Mouse (Mus musculus) CH12.LX (cell line): ENCODE results near the gene Fam57a. TPM values are rescaled to one million over a fixed set of nuclear protein-coding genes. Genes with fewer than 3 reads are reported as not detected.

Experiments
- DNase-seq: peaks from one replicate; pipeline ENCODE4 v3.0.0-alpha.2; 2013; ENCODE audit errors: extremely low read depth
- H3K27ac ChIP-seq: 2 replicates; pipeline ENCODE4 v1.5.1; 2012; ENCODE audit warnings: low read depth, mild to moderate bottlenecking, control low read depth, moderate library complexity; ENCODE audit not compliant: insufficient read depth
- H3K27me3 ChIP-seq: replicated peaks from 2 replicates; pipeline ENCODE3; 2012; ENCODE audit warnings: inconsistent platforms
- H3K36me3 ChIP-seq, 2 experiments: replicated peaks in 1 of 2; 2 replicates each; pipeline versions ENCODE3 to v1.6.1; 2012; ENCODE audit warnings: inconsistent platforms in 1 of 2, low read length in 1 of 2, mild to moderate bottlenecking in 1 of 2, mixed read lengths in 1 of 2, moderate library complexity in 1 of 2; ENCODE audit not compliant: control insufficient read depth in 1 of 2, insufficient read depth in 1 of 2
- H3K4me1 ChIP-seq, 2 experiments: 2 replicates each; pipeline ENCODE4 v1.6.1; 2012; ENCODE audit warnings: inconsistent platforms in 1 of 2, moderate library complexity in 1 of 2; ENCODE audit not compliant: insufficient read depth in 2 of 2, control insufficient read depth in 1 of 2
- H3K4me2 ChIP-seq: 2 replicates; pipeline ENCODE4 v1.6.1; 2012; ENCODE audit warnings: low read depth, mild to moderate bottlenecking, control low read depth; ENCODE audit not compliant: poor library complexity, insufficient read depth, severe bottlenecking
- H3K4me3 ChIP-seq, 3 experiments: fragments of 150-350 bp in 1 of 3; sonication (generic) in 1 of 3; replicated peaks in 1 of 3; 2 replicates each; pipeline versions ENCODE3 to v1.5.1; 2011 to 2012; ENCODE audit warnings: low read depth in 2 of 3, low read length in 2 of 3, mild to moderate bottlenecking in 2 of 3, moderate library complexity in 2 of 3, control low read depth in 1 of 3, improper control_type of control experiment in 1 of 3, inconsistent platforms in 1 of 3, mixed read lengths in 1 of 3; ENCODE audit not compliant: poor library complexity in 1 of 3
- H3K79me2 ChIP-seq: replicated peaks from 2 replicates; pipeline ENCODE4 v1.6.1; 2012; ENCODE audit warnings: mild to moderate bottlenecking, moderate library complexity; ENCODE audit not compliant: control insufficient read depth, poor library complexity, insufficient read depth, severe bottlenecking; ENCODE audit errors: extremely low read depth
- H3K9ac ChIP-seq: 2 replicates; pipeline ENCODE4 v1.6.1; 2012; ENCODE audit warnings: low read depth, mild to moderate bottlenecking, control low read depth, moderate library complexity; ENCODE audit not compliant: insufficient read depth
- H3K9me3 ChIP-seq: replicated peaks from 2 replicates; pipeline ENCODE3; 2012; ENCODE audit warnings: low read length, inconsistent platforms, mixed read lengths
- BHLHE40 ChIP-seq: IDR thresholded peaks from 2 replicates; pipeline ENCODE4 v1.6.1; 2011; ENCODE audit warnings: mild to moderate bottlenecking, low read depth, low read length, improper control_type of control experiment
- CHD1 ChIP-seq: IDR thresholded peaks from 2 replicates; pipeline ENCODE4 v1.6.1; 2012; ENCODE audit warnings: low read depth, low read length, improper control_type of control experiment, inconsistent platforms
- CHD2 ChIP-seq: IDR thresholded peaks from 2 replicates; pipeline ENCODE4 v1.6.1; 2011; ENCODE audit warnings: low read length, improper control_type of control experiment
- CTCF ChIP-seq, 2 experiments: IDR thresholded peaks in 1 of 2; conservative IDR thresholded peaks in 1 of 2; 2 replicates each; pipeline ENCODE4 v1.5.1; 2011 to 2012; ENCODE audit warnings: low read depth in 2 of 2, low read length in 2 of 2, improper control_type of control experiment in 1 of 2, inconsistent platforms in 1 of 2, mild to moderate bottlenecking in 1 of 2, moderate library complexity in 1 of 2
- E2F4 ChIP-seq: IDR thresholded peaks from 2 replicates; pipeline ENCODE4 v1.6.1; 2011; ENCODE audit warnings: low read depth, low read length, improper control_type of control experiment; ENCODE audit not compliant: insufficient replicate concordance
- ELF1 ChIP-seq: IDR thresholded peaks from 2 replicates; pipeline ENCODE4 v1.6.1; 2014; ENCODE audit warnings: low read depth, mild to moderate bottlenecking, inconsistent platforms, low read length, improper control_type of control experiment
- EP300 ChIP-seq: IDR thresholded peaks from 2 replicates; pipeline ENCODE4 v1.6.1; 2011; ENCODE audit warnings: low read length, improper control_type of control experiment
- ETS1 ChIP-seq: conservative IDR thresholded peaks from 2 replicates; pipeline ENCODE4 v1.6.1; 2012; ENCODE audit warnings: low read depth, mild to moderate bottlenecking, inconsistent platforms, low read length, improper control_type of control experiment, moderate library complexity
- GABPA ChIP-seq: IDR thresholded peaks from 2 replicates; pipeline ENCODE4 v1.6.1; 2012; ENCODE audit warnings: low read depth, low read length, improper control_type of control experiment, inconsistent platforms; ENCODE audit not compliant: insufficient replicate concordance
- IRF4 ChIP-seq: IDR thresholded peaks from 2 replicates; pipeline ENCODE4 v1.6.1; 2014; ENCODE audit warnings: low read depth, mild to moderate bottlenecking, inconsistent platforms, low read length, improper control_type of control experiment
- JUN ChIP-seq: IDR thresholded peaks from 2 replicates; pipeline ENCODE4 v1.6.1; 2011; ENCODE audit warnings: low read depth, mild to moderate bottlenecking, low read length, improper control_type of control experiment, moderate library complexity; ENCODE audit not compliant: insufficient read depth
- JUND ChIP-seq: conservative IDR thresholded peaks from 2 replicates; pipeline ENCODE4 v1.6.1; 2011; ENCODE audit warnings: low read depth, low read length, improper control_type of control experiment
- KAT2A ChIP-seq: IDR thresholded peaks from 2 replicates; pipeline ENCODE4 v1.6.1; 2012; ENCODE audit warnings: low read length, improper control_type of control experiment, inconsistent platforms; ENCODE audit not compliant: insufficient replicate concordance
- MAFK ChIP-seq: IDR thresholded peaks from 2 replicates; pipeline ENCODE4 v1.6.1; 2011; ENCODE audit warnings: low read length, improper control_type of control experiment; ENCODE audit not compliant: insufficient replicate concordance
- MEF2A ChIP-seq: IDR thresholded peaks from 2 replicates; pipeline ENCODE4 v1.6.1; 2014; ENCODE audit warnings: low read depth, mild to moderate bottlenecking, inconsistent platforms, low read length, improper control_type of control experiment, borderline replicate concordance
- MXI1 ChIP-seq: IDR thresholded peaks from 2 replicates; pipeline ENCODE4 v1.6.1; 2011; ENCODE audit warnings: mild to moderate bottlenecking, low read depth, low read length, improper control_type of control experiment
- MYC ChIP-seq: IDR thresholded peaks from 2 replicates; pipeline ENCODE4 v1.6.1; 2011; ENCODE audit warnings: low read depth, mild to moderate bottlenecking, improper control_type of control experiment, low read length
- NELFE ChIP-seq: IDR thresholded peaks from 2 replicates; pipeline ENCODE4 v1.6.1; 2011; ENCODE audit warnings: low read depth, low read length, improper control_type of control experiment
- NRF1 ChIP-seq: IDR thresholded peaks from 2 replicates; pipeline ENCODE4 v1.6.1; 2014; ENCODE audit warnings: low read depth, mild to moderate bottlenecking, inconsistent platforms, low read length, improper control_type of control experiment, moderate library complexity
- PAX5 ChIP-seq: IDR thresholded peaks from 2 replicates; pipeline ENCODE4 v1.6.1; 2012; ENCODE audit warnings: low read length, inconsistent platforms, mixed read lengths
- POLR2A ChIP-seq: IDR thresholded peaks from 2 replicates; pipeline ENCODE4 v1.6.1; 2011; ENCODE audit warnings: low read depth, mild to moderate bottlenecking, improper control_type of control experiment, low read length
- POLR2AphosphoS2 ChIP-seq: IDR thresholded peaks from 2 replicates; pipeline ENCODE4 v1.6.1; 2011; ENCODE audit warnings: low read depth, low read length, improper control_type of control experiment
- RCOR1 ChIP-seq: conservative IDR thresholded peaks from 2 replicates; pipeline ENCODE4 v1.6.1; 2012; ENCODE audit warnings: low read depth, mild to moderate bottlenecking, inconsistent platforms, low read length, improper control_type of control experiment
- SIN3A ChIP-seq: IDR thresholded peaks from 2 replicates; pipeline ENCODE4 v1.6.1; 2012; ENCODE audit warnings: low read length, improper control_type of control experiment, inconsistent platforms
- TBP ChIP-seq: conservative IDR thresholded peaks from 2 replicates; pipeline ENCODE4 v1.6.1; 2011; ENCODE audit warnings: low read depth, low read length, improper control_type of control experiment
- TCF12 ChIP-seq: IDR thresholded peaks from 2 replicates; pipeline ENCODE4 v1.6.1; 2014; ENCODE audit warnings: low read depth, mild to moderate bottlenecking, inconsistent platforms, low read length, improper control_type of control experiment
- UBTF ChIP-seq: IDR thresholded peaks from 2 replicates; pipeline ENCODE4 v1.6.1; 2012; ENCODE audit warnings: low read depth, mild to moderate bottlenecking, inconsistent platforms, low read length, improper control_type of control experiment, moderate library complexity
- USF1 ChIP-seq: IDR thresholded peaks from 2 replicates; pipeline ENCODE4 v1.6.1; 2014; ENCODE audit warnings: low read depth, mild to moderate bottlenecking, inconsistent platforms, low read length, improper control_type of control experiment
- USF2 ChIP-seq: conservative IDR thresholded peaks from 2 replicates; pipeline ENCODE4 v1.6.1; 2011; ENCODE audit warnings: low read depth, low read length, improper control_type of control experiment
- ZC3H11A ChIP-seq: IDR thresholded peaks from 2 replicates; pipeline ENCODE4 v1.6.1; 2012; ENCODE audit warnings: low read depth, mild to moderate bottlenecking, inconsistent platforms, low read length, improper control_type of control experiment
- ZKSCAN1 ChIP-seq: IDR thresholded peaks from 2 replicates; pipeline ENCODE4 v1.6.1; 2012; ENCODE audit warnings: low read depth, inconsistent platforms, low read length, improper control_type of control experiment, borderline replicate concordance
- ZMIZ1 ChIP-seq: IDR thresholded peaks from 2 replicates; pipeline ENCODE4 v1.6.1; 2012; ENCODE audit warnings: low read depth, mild to moderate bottlenecking, inconsistent platforms, low read length, improper control_type of control experiment
- ZNF384 ChIP-seq: IDR thresholded peaks from 2 replicates; pipeline ENCODE4 v1.6.1; 2012; ENCODE audit warnings: low read depth, low read length, improper control_type of control experiment, inconsistent platforms
- dilution Hi-C: fragments of 300-500 bp; cut with MboI; formaldehyde crosslinking; loops from 2 replicates; pipeline ENCODE4 v1.14.3; 2020; ENCODE audit warnings: low sequenced_read_pairs; ENCODE audit not compliant: extremely low pct_unique_long_range_greater_than_20kb, extremely low pct_ligation_motif_present
- in situ Hi-C: fragments of 300-500 bp; cut with MboI; formaldehyde crosslinking; loops from 3 replicates; pipeline ENCODE4 v1.14.3; 2019; ENCODE audit warnings: low sequenced_read_pairs, low pct_ligation_motif_present, low pct_unique_long_range_greater_than_20kb, mixed read lengths
- polyA plus RNA-seq: library from polyadenylated mRNA; unstranded; fragments of >175 nt; gene quantifications from 2 replicates; pipeline ENCODE4 v1.2.1, GENCODE M21; 2012; ENCODE audit warnings: low read depth; ENCODE audit not compliant: insufficient read length
- total RNA-seq, 2 experiments: library from RNA; depleted of rRNA; stranded (reverse); fragments of 300-350 nt in 1 of 2; fragments of >200 nt in 1 of 2; gene quantifications; 2 replicates each; pipeline ENCODE4 v1.2.3; 2012 to 2014

The Fam57a gene
- total and polyA plus RNA-seq, 3 experiments = 3.9 to 10.2 (median 7.0) TPM

- TF ChIP-seq NELFE (no peak), MAFK (no peak), ZKSCAN1 (no peak), USF1 (no peak), MXI1 (no peak), CTCF (conservative IDR thresholded peaks at IDR 0.05 in 1 of 2, IDR thresholded peaks at IDR 0.05 in 1 of 2; ENCODE audit: low read depth in 2 of 2, low read length in 2 of 2) (no peak), ZNF384 (peak; percentile 53; the same call in 1 of the 2 replicates), KAT2A (no peak), TBP (no peak), E2F4 (no peak), POLR2A (no peak), GABPA (no peak), MEF2A (no peak), SIN3A (peak; percentile 58; the same call in 1 of the 2 replicates), BHLHE40 (0 out of 2 replicates have a peak, but pooled peaks have one; percentile 24), UBTF (no peak), MYC (peak; percentile 55; the same call in 1 of the 2 replicates), JUND (peak; percentile 65), USF2 (no peak), EP300 (peak; percentile 80), IRF4 (peak; percentile 58; the same call in 1 of the 2 replicates)
Measured at GRCm38 (mm10) chr11:76150980-76151379, 28.5 kb upstream of the Fam57a start (continued).

GRCm38 (mm10) chr11:76153236-76153951 lies 26.1 kb upstream of the Fam57a start:
- Histone ChIP-seq H3K36me3 (peaks cover 35 to 79% of the 10 kb centered on the region in 2 experiments), H3K4me1 (peaks cover 6 to 41% of the 10 kb centered on the region in 2 experiments), H3K9me3 (no peaks in the 10 kb centered on the region), H3K9ac (no peak overlapping the region), H3K4me2 (no peak overlapping the region), H3K27me3 (no peaks in the 10 kb centered on the region), H3K79me2 (no peaks in the 10 kb centered on the region), H3K4me3 (no peak overlapping the region), H3K27ac (no peak overlapping the region)
- in situ Hi-C loops (loop anchor here (10.0 kb wide), 1 partner anchor 129 kb away; the partner anchor contains the start of gene Rflnb), dilution Hi-C loops (no loop called here)
- DNase-seq = peak; percentile 42
- TF ChIP-seq NRF1 (no peak), POLR2AphosphoS2 (no peak), JUN (0 out of 2 replicates have a peak, but pooled peaks have one; percentile 32), UBTF (no peak), ETS1 (no peak), CHD2 (peak; percentile 55; the same call in 1 of the 2 replicates), CTCF (conservative IDR thresholded peaks at IDR 0.05 in 1 of 2, IDR thresholded peaks at IDR 0.05 in 1 of 2; ENCODE audit: low read depth in 2 of 2, low read length in 2 of 2) (no peak), ZC3H11A (no peak), NELFE (no peak), ZNF384 (peak; percentile 56), MXI1 (no peak), ZKSCAN1 (no peak), MYC (peak; percentile 53; the same call in 1 of the 2 replicates), POLR2A (no peak), SIN3A (peak; percentile 9; the same call in 1 of the 2 replicates), TCF12 (0 out of 2 replicates have a peak, but pooled peaks have one; percentile 21), ELF1 (no peak), KAT2A (no peak), IRF4 (peak; percentile 55), USF2 (no peak), RCOR1 (no peak), PAX5 (no peak), MEF2A (no peak), CHD1 (no peak; the same call in 1 of the 2 replicates), ZMIZ1 (no peak), USF1 (no peak), EP300 (peak; percentile 58), MAFK (no peak), BHLHE40 (peak; percentile 36)
